Mouse (Mus musculus) kidney, adult 2 months (tissue): ENCODE measurements at regions not wholly inside any gene's neighbourhood (a gene's known extent, or its start where the extent isn't known, plus 50 kb on each side); places are given as distances from the start of the nearest gene placed in this dataset.

Experiments used
- CTCF ChIP-seq: fragments of 200-500 bp; conservative IDR thresholded peaks from 2 replicates; pipeline ENCODE4 v1.5.1; 2011; ENCODE audit warnings: low read depth, mild to moderate bottlenecking, control low read depth, low read length, moderate library complexity, mixed read lengths; ENCODE audit not compliant: insufficient read depth, insufficient read length
- POLR2A ChIP-seq: fragments of 200-500 bp; IDR thresholded peaks from one replicate; pipeline ENCODE4 v1.6.1; 2011; ENCODE audit warnings: low read depth, low read length, control low read depth

DNA sequence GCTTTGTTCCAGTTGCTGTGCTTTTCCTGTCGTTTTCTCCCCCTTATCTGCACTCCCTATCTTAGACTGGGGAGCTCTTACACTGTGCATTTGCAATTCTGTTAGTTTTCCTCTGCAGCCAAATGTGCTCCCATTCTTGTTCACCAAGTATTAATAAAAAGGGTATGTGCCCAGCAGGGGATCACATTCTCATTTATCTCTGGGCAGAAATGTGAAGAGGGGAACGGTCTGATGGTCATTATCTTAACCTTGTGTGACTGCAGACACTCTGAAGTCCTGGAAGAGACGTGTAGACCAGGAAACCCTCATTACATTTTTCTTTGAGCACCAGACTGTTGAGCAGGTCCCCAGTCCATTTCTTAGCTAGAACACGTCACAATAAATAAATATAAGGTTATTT, 336.6 kb downstream of the Rnd3 start:
- TF ChIP-seq POLR2A (no peak), CTCF (no peak)
